Mouse (Mus musculus): Measurements from ENCODE around the gene Zranb1. TPM values are rescaled to one million over a fixed set of nuclear protein-coding genes. Genes with fewer than 3 reads are reported as not detected.

Zranb1 gene
- polyA plus RNA-seq, 1 experiment = 5.4 TPM

GRCm38 (mm10) chr7:132888518-132889249, 42.3 kb upstream of the Zranb1 start:
- H3K4me3 ChIP-seq (ENCODE audit: insufficient read depth, poor library complexity, severe bottlenecking) = no peak overlapping the region
- no peaks in the 10 kb centered on the region for H3K79me2 ChIP-seq (ENCODE audit: control insufficient read depth, insufficient read depth)
- no peaks in the 10 kb centered on the region for H3K79me3 ChIP-seq (ENCODE audit: low read depth)
- H3K36me3 ChIP-seq (ENCODE audit: control insufficient read depth, insufficient read depth) = peaks cover 9% of the 10 kb centered on the region
- TF ChIP-seq MYOG (IDR thresholded peaks at IDR 0.05; ENCODE audit: control insufficient read depth, extremely low read depth, insufficient read length) = no peak
- TF ChIP-seq USF1 (IDR thresholded peaks at IDR 0.05; ENCODE audit: low read depth) = no peak
- no peak for TF ChIP-seq MYOD1 (IDR thresholded peaks at IDR 0.05; ENCODE audit: control insufficient read depth, insufficient read length, low read depth)
- TF ChIP-seq MAX (IDR thresholded peaks at IDR 0.05) = no peak
- no peak for TF ChIP-seq FOSL1 (IDR thresholded peaks at IDR 0.05; ENCODE audit: insufficient read depth, low read length, poor library complexity, severe bottlenecking)
- no peak for TF ChIP-seq CTCF (IDR thresholded peaks at IDR 0.05; ENCODE audit: control insufficient read depth, insufficient read depth, insufficient read length)
- TF ChIP-seq CEBPB (IDR thresholded peaks at IDR 0.05; ENCODE audit: low read depth) = no peak
- no peak overlapping the region for H3ac ChIP-seq (ENCODE audit: control insufficient read depth, insufficient read length, low read depth)
- H3K27me3 ChIP-seq (ENCODE audit: control insufficient read depth, insufficient read depth, insufficient read length) = no peaks in the 10 kb centered on the region

GRCm38 (mm10) chr7:132889691-132890090, 41.3 kb upstream of the Zranb1 start:
- Histone ChIP-seq H3K79me3 (ENCODE audit: low read depth) (no peaks in the 10 kb centered on the region), H3K79me2 (ENCODE audit: control insufficient read depth, insufficient read depth) (no peaks in the 10 kb centered on the region), H3K27me3 (ENCODE audit: control insufficient read depth, insufficient read depth, insufficient read length) (no peaks in the 10 kb centered on the region), H3ac (ENCODE audit: control insufficient read depth, insufficient read length, low read depth) (no peak overlapping the region), H3K4me3 (ENCODE audit: insufficient read depth, poor library complexity, severe bottlenecking) (no peak overlapping the region), H3K36me3 (ENCODE audit: control insufficient read depth, insufficient read depth) (peaks cover 2% of the 10 kb centered on the region)
- TF ChIP-seq CEBPB (IDR thresholded peaks at IDR 0.05; ENCODE audit: low read depth) (no peak), FOSL1 (IDR thresholded peaks at IDR 0.05; ENCODE audit: insufficient read depth, low read length, poor library complexity, severe bottlenecking) (no peak), MYOG (IDR thresholded peaks at IDR 0.05; ENCODE audit: control insufficient read depth, extremely low read depth, insufficient read length) (no peak), USF1 (IDR thresholded peaks at IDR 0.05; ENCODE audit: low read depth) (no peak), MYOD1 (IDR thresholded peaks at IDR 0.05; ENCODE audit: control insufficient read depth, insufficient read length, low read depth) (no peak), MAX (IDR thresholded peaks at IDR 0.05) (no peak), CTCF (IDR thresholded peaks at IDR 0.05; ENCODE audit: control insufficient read depth, insufficient read depth, insufficient read length) (no peak)

GRCm38 (mm10) chr7:132890201-132890600, 40.7 kb upstream of the Zranb1 start:
- Histone ChIP-seq H3K79me2 (ENCODE audit: control insufficient read depth, insufficient read depth) (no peaks in the 10 kb centered on the region), H3K36me3 (ENCODE audit: control insufficient read depth, insufficient read depth) (no peaks in the 10 kb centered on the region), H3ac (ENCODE audit: control insufficient read depth, insufficient read length, low read depth) (no peak overlapping the region), H3K79me3 (ENCODE audit: low read depth) (no peaks in the 10 kb centered on the region), H3K27me3 (ENCODE audit: control insufficient read depth, insufficient read depth, insufficient read length) (no peaks in the 10 kb centered on the region), H3K4me3 (ENCODE audit: insufficient read depth, poor library complexity, severe bottlenecking) (no peak overlapping the region)
- TF ChIP-seq MYOG (IDR thresholded peaks at IDR 0.05; ENCODE audit: control insufficient read depth, extremely low read depth, insufficient read length) (no peak), USF1 (IDR thresholded peaks at IDR 0.05; ENCODE audit: low read depth) (no peak)

- Histone ChIP-seq H3ac (ENCODE audit: control insufficient read depth, insufficient read length, low read depth) (no peak overlapping the region), H3K36me3 (ENCODE audit: control insufficient read depth, insufficient read depth) (no peaks in the 10 kb centered on the region), H3K79me2 (ENCODE audit: control insufficient read depth, insufficient read depth) (no peaks in the 10 kb centered on the region), H3K4me3 (ENCODE audit: insufficient read depth, poor library complexity, severe bottlenecking) (no peak overlapping the region), H3K27me3 (ENCODE audit: control insufficient read depth, insufficient read depth, insufficient read length) (no peaks in the 10 kb centered on the region), H3K79me3 (ENCODE audit: low read depth) (no peaks in the 10 kb centered on the region)
- TF ChIP-seq MYOG (IDR thresholded peaks at IDR 0.05; ENCODE audit: control insufficient read depth, extremely low read depth, insufficient read length) = no peak
- TF ChIP-seq MAX (IDR thresholded peaks at IDR 0.05) = no peak
- no peak for TF ChIP-seq CTCF (IDR thresholded peaks at IDR 0.05; ENCODE audit: control insufficient read depth, insufficient read depth, insufficient read length)
- TF ChIP-seq CEBPB (IDR thresholded peaks at IDR 0.05; ENCODE audit: low read depth) = no peak
Measured at GRCm38 (mm10) chr7:132891561-132892310, 39.2 kb upstream of the Zranb1 start.

- Histone ChIP-seq H3ac (ENCODE audit: control insufficient read depth, insufficient read length, low read depth) (no peak overlapping the region), H3K36me3 (ENCODE audit: control insufficient read depth, insufficient read depth) (no peaks in the 10 kb centered on the region), H3K79me2 (ENCODE audit: control insufficient read depth, insufficient read depth) (no peaks in the 10 kb centered on the region), H3K79me3 (ENCODE audit: low read depth) (no peaks in the 10 kb centered on the region), H3K4me3 (ENCODE audit: insufficient read depth, poor library complexity, severe bottlenecking) (no peak overlapping the region), H3K27me3 (ENCODE audit: control insufficient read depth, insufficient read depth, insufficient read length) (no peaks in the 10 kb centered on the region)
- no peak for TF ChIP-seq CTCF (IDR thresholded peaks at IDR 0.05; ENCODE audit: control insufficient read depth, insufficient read depth, insufficient read length)
- no peak for TF ChIP-seq MYOG (IDR thresholded peaks at IDR 0.05; ENCODE audit: control insufficient read depth, extremely low read depth, insufficient read length)
- TF ChIP-seq USF1 (IDR thresholded peaks at IDR 0.05; ENCODE audit: low read depth) = no peak
- TF ChIP-seq FOSL1 (IDR thresholded peaks at IDR 0.05; ENCODE audit: insufficient read depth, low read length, poor library complexity, severe bottlenecking) = no peak
- TF ChIP-seq MYOD1 (IDR thresholded peaks at IDR 0.05; ENCODE audit: control insufficient read depth, insufficient read length, low read depth) = no peak
- no peak for TF ChIP-seq MAX (IDR thresholded peaks at IDR 0.05)
- no peak for TF ChIP-seq CEBPB (IDR thresholded peaks at IDR 0.05; ENCODE audit: low read depth)
Measured at GRCm38 (mm10) chr7:132892311-132892661, 38.7 kb upstream of the Zranb1 start.
